Mouse (Mus musculus) CH12.LX (cell line): ENCODE results near the gene Zfp296. TPM values are rescaled to one million over a fixed set of nuclear protein-coding genes. Genes with fewer than 3 reads are reported as not detected.
A peak's percentile ranks its signal among the peaks of the same experiment; 100 is the strongest.

Experiments
- DNase-seq: peaks from one replicate; pipeline ENCODE4 v3.0.0-alpha.2; 2013; ENCODE audit errors: extremely low read depth
- H3K27ac ChIP-seq: 2 replicates; pipeline ENCODE4 v1.5.1; 2012; ENCODE audit warnings: low read depth, mild to moderate bottlenecking, control low read depth, moderate library complexity; ENCODE audit not compliant: insufficient read depth
- H3K27me3 ChIP-seq: replicated peaks from 2 replicates; pipeline ENCODE3; 2012; ENCODE audit warnings: inconsistent platforms
- H3K36me3 ChIP-seq, 2 experiments: replicated peaks in 1 of 2; 2 replicates each; pipeline versions ENCODE3 to v1.6.1; 2012; ENCODE audit warnings: inconsistent platforms in 1 of 2, low read length in 1 of 2, mild to moderate bottlenecking in 1 of 2, mixed read lengths in 1 of 2, moderate library complexity in 1 of 2; ENCODE audit not compliant: control insufficient read depth in 1 of 2, insufficient read depth in 1 of 2
- H3K4me1 ChIP-seq, 2 experiments: 2 replicates each; pipeline ENCODE4 v1.6.1; 2012; ENCODE audit warnings: inconsistent platforms in 1 of 2, moderate library complexity in 1 of 2; ENCODE audit not compliant: insufficient read depth in 2 of 2, control insufficient read depth in 1 of 2
- H3K4me2 ChIP-seq: 2 replicates; pipeline ENCODE4 v1.6.1; 2012; ENCODE audit warnings: low read depth, mild to moderate bottlenecking, control low read depth; ENCODE audit not compliant: poor library complexity, insufficient read depth, severe bottlenecking
- H3K4me3 ChIP-seq, 3 experiments: fragments of 150-350 bp in 1 of 3; sonication (generic) in 1 of 3; replicated peaks in 1 of 3; 2 replicates each; pipeline versions ENCODE3 to v1.5.1; 2011 to 2012; ENCODE audit warnings: low read depth in 2 of 3, low read length in 2 of 3, mild to moderate bottlenecking in 2 of 3, moderate library complexity in 2 of 3, control low read depth in 1 of 3, improper control_type of control experiment in 1 of 3, inconsistent platforms in 1 of 3, mixed read lengths in 1 of 3; ENCODE audit not compliant: poor library complexity in 1 of 3
- H3K79me2 ChIP-seq: replicated peaks from 2 replicates; pipeline ENCODE4 v1.6.1; 2012; ENCODE audit warnings: mild to moderate bottlenecking, moderate library complexity; ENCODE audit not compliant: control insufficient read depth, poor library complexity, insufficient read depth, severe bottlenecking; ENCODE audit errors: extremely low read depth
- H3K9ac ChIP-seq: 2 replicates; pipeline ENCODE4 v1.6.1; 2012; ENCODE audit warnings: low read depth, mild to moderate bottlenecking, control low read depth, moderate library complexity; ENCODE audit not compliant: insufficient read depth
- H3K9me3 ChIP-seq: replicated peaks from 2 replicates; pipeline ENCODE3; 2012; ENCODE audit warnings: low read length, inconsistent platforms, mixed read lengths
- CHD2 ChIP-seq: IDR thresholded peaks from 2 replicates; pipeline ENCODE4 v1.6.1; 2011; ENCODE audit warnings: low read length, improper control_type of control experiment
- CTCF ChIP-seq, 2 experiments: IDR thresholded peaks in 1 of 2; conservative IDR thresholded peaks in 1 of 2; 2 replicates each; pipeline ENCODE4 v1.5.1; 2011 to 2012; ENCODE audit warnings: low read depth in 2 of 2, low read length in 2 of 2, improper control_type of control experiment in 1 of 2, inconsistent platforms in 1 of 2, mild to moderate bottlenecking in 1 of 2, moderate library complexity in 1 of 2
- E2F4 ChIP-seq: IDR thresholded peaks from 2 replicates; pipeline ENCODE4 v1.6.1; 2011; ENCODE audit warnings: low read depth, low read length, improper control_type of control experiment; ENCODE audit not compliant: insufficient replicate concordance
- ELF1 ChIP-seq: IDR thresholded peaks from 2 replicates; pipeline ENCODE4 v1.6.1; 2014; ENCODE audit warnings: low read depth, mild to moderate bottlenecking, inconsistent platforms, low read length, improper control_type of control experiment
- ETS1 ChIP-seq: conservative IDR thresholded peaks from 2 replicates; pipeline ENCODE4 v1.6.1; 2012; ENCODE audit warnings: low read depth, mild to moderate bottlenecking, inconsistent platforms, low read length, improper control_type of control experiment, moderate library complexity
- GABPA ChIP-seq: IDR thresholded peaks from 2 replicates; pipeline ENCODE4 v1.6.1; 2012; ENCODE audit warnings: low read depth, low read length, improper control_type of control experiment, inconsistent platforms; ENCODE audit not compliant: insufficient replicate concordance
- HCFC1 ChIP-seq: IDR thresholded peaks from 2 replicates; pipeline ENCODE4 v1.6.1; 2012; ENCODE audit warnings: low read depth, mild to moderate bottlenecking, inconsistent platforms, low read length, improper control_type of control experiment
- KAT2A ChIP-seq: IDR thresholded peaks from 2 replicates; pipeline ENCODE4 v1.6.1; 2012; ENCODE audit warnings: low read length, improper control_type of control experiment, inconsistent platforms; ENCODE audit not compliant: insufficient replicate concordance
- MAX ChIP-seq: IDR thresholded peaks from 2 replicates; pipeline ENCODE4 v1.6.1; 2011; ENCODE audit warnings: low read length, improper control_type of control experiment
- MYC ChIP-seq: IDR thresholded peaks from 2 replicates; pipeline ENCODE4 v1.6.1; 2011; ENCODE audit warnings: low read depth, mild to moderate bottlenecking, improper control_type of control experiment, low read length
- NRF1 ChIP-seq: IDR thresholded peaks from 2 replicates; pipeline ENCODE4 v1.6.1; 2014; ENCODE audit warnings: low read depth, mild to moderate bottlenecking, inconsistent platforms, low read length, improper control_type of control experiment, moderate library complexity
- TBP ChIP-seq: conservative IDR thresholded peaks from 2 replicates; pipeline ENCODE4 v1.6.1; 2011; ENCODE audit warnings: low read depth, low read length, improper control_type of control experiment
- UBTF ChIP-seq: IDR thresholded peaks from 2 replicates; pipeline ENCODE4 v1.6.1; 2012; ENCODE audit warnings: low read depth, mild to moderate bottlenecking, inconsistent platforms, low read length, improper control_type of control experiment, moderate library complexity
- ZC3H11A ChIP-seq: IDR thresholded peaks from 2 replicates; pipeline ENCODE4 v1.6.1; 2012; ENCODE audit warnings: low read depth, mild to moderate bottlenecking, inconsistent platforms, low read length, improper control_type of control experiment
- dilution Hi-C: fragments of 300-500 bp; cut with MboI; formaldehyde crosslinking; loops from 2 replicates; pipeline ENCODE4 v1.14.3; 2020; ENCODE audit warnings: low sequenced_read_pairs; ENCODE audit not compliant: extremely low pct_unique_long_range_greater_than_20kb, extremely low pct_ligation_motif_present
- in situ Hi-C: fragments of 300-500 bp; cut with MboI; formaldehyde crosslinking; loops from 3 replicates; pipeline ENCODE4 v1.14.3; 2019; ENCODE audit warnings: low sequenced_read_pairs, low pct_ligation_motif_present, low pct_unique_long_range_greater_than_20kb, mixed read lengths
- polyA plus RNA-seq: library from polyadenylated mRNA; unstranded; fragments of >175 nt; gene quantifications from 2 replicates; pipeline ENCODE4 v1.2.1, GENCODE M21; 2012; ENCODE audit warnings: low read depth; ENCODE audit not compliant: insufficient read length
- total RNA-seq, 2 experiments: library from RNA; depleted of rRNA; stranded (reverse); fragments of 300-350 nt in 1 of 2; fragments of >200 nt in 1 of 2; gene quantifications; 2 replicates each; pipeline ENCODE4 v1.2.3; 2012 to 2014

The Zfp296 gene
- total and polyA plus RNA-seq, 3 experiments, result 10.7 to 44.0 (median 30.0) TPM

DNA sequence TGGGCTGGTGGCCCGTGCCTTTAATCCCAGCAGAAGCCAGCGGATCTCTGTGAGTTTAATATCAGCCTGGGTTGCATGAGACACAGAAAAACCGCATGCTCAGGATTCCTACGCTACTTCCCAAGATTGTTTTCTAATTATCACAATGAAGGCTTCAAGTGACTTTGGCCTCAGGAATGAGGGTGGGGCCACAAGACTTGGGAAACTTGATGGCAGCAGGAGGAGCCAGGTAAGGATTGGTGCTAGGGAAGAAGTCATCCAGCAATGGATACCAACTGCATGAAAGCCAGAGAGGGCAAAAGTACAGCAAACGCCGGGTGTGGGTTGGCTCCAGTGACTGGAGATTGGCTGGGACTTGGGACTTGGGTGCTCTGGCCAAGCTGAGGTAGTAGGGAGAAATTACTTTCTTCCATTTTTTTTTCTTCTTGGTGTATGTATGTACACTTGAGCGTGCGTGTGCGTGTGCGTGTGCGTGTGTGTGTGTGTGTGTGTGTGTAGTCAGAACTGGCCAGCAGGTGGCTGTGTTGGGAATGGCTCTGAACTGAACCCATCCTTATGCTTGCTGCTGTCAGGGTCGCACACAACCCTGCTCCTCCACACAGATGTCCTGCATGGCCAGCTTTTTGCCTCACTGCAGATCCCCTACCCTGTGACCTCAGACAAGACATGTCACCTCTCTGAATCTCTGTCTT is 32.7 kb downstream of the Zfp296 start:
- no peak overlapping the region for H3K27ac ChIP-seq
- TF ChIP-seq MAX (no peak), GABPA (no peak), ELF1 (no peak), KAT2A (no peak), CHD2 (no peak), ZC3H11A (no peak), HCFC1 (no peak), MYC (no peak), ETS1 (no peak), TBP (no peak), E2F4 (no peak), NRF1 (no peak), UBTF (no peak)
- dilution Hi-C loops (no loop called here), in situ Hi-C loops (no loop called here)
- H3K9me3 ChIP-seq, result peaks cover 15% of the 10 kb centered on the region
- H3K4me3 ChIP-seq, result no peak overlapping the region
- no peaks in the 10 kb centered on the region for H3K79me2 ChIP-seq
- peaks cover 0 to 17% of the 10 kb centered on the region in 2 experiments; a peak in 2 of 4 replicates for H3K4me1 ChIP-seq
- H3K36me3 ChIP-seq, result peaks cover 69 to 86% of the 10 kb centered on the region in 2 experiments
- H3K9ac ChIP-seq, result no peak overlapping the region
- no peak overlapping the region for H3K4me2 ChIP-seq
- no peak for DNase-seq
- no peaks in the 10 kb centered on the region for H3K27me3 ChIP-seq

DNA sequence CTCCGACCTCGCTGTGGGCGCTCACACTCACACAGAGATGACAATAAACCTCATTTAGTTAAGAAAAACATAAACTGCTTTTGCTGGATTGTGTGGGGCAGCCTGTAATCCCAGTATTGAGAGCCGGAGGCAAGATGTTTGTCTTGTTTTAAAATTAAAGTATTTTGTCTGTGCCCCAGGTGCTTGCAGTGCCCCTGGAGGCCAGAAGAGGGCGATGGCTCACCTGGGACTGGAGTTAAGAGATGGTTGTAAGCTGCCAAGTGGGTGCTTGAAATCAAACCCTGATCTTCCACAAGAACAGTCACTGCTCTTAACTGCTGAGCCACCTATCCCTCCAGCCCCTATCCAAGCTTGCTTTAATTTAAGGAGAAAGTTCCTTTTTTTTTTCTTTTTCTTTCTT is 33.9 kb downstream of the Zfp296 start:
- Histone ChIP-seq H3K4me1 (peaks cover 5 to 29% of the 10 kb centered on the region in 2 experiments), H3K9me3 (peaks cover 15% of the 10 kb centered on the region), H3K36me3 (peaks cover 80 to 93% of the 10 kb centered on the region in 2 experiments), H3K27me3 (no peaks in the 10 kb centered on the region), H3K4me2 (no peak overlapping the region), H3K27ac (no peak overlapping the region), H3K79me2 (no peaks in the 10 kb centered on the region), H3K4me3 (no peak overlapping the region), H3K9ac (no peak overlapping the region)
- in situ Hi-C loops (no loop called here), dilution Hi-C loops (no loop called here)
- DNase-seq, result no peak
- peak in 1 of 2 experiments; percentile 20; a peak in 1 of 4 replicates for TF ChIP-seq CTCF (conservative IDR thresholded peaks at IDR 0.05 in 1 of 2, IDR thresholded peaks at IDR 0.05 in 1 of 2; ENCODE audit: low read depth in 2 of 2, low read length in 2 of 2)
- no peak for TF ChIP-seq CHD2
- no peak for TF ChIP-seq E2F4
